Mouse (Mus musculus) kidney, adult 2 months (tissue): ENCODE data around the gene Add3. TPM values are rescaled to one million over a fixed set of nuclear protein-coding genes. Genes with fewer than 3 reads are reported as not detected.

Experiments
- DNase-seq: peaks from one replicate; pipeline ENCODE4 v3.0.0; 2021
- H3K27ac ChIP-seq: fragments of 200-500 bp; 2 replicates; pipeline ENCODE4 v1.5.1; 2012; ENCODE audit warnings: low read depth, low read length, control low read depth, inconsistent platforms; ENCODE audit not compliant: insufficient read depth
- H3K27me3 ChIP-seq: fragments of 200-500 bp; replicated peaks from 2 replicates; pipeline ENCODE4 v1.6.1; 2012; ENCODE audit warnings: mild to moderate bottlenecking, moderate library complexity, low read length, inconsistent platforms; ENCODE audit not compliant: control insufficient read depth, insufficient read depth
- H3K36me3 ChIP-seq: fragments of 200-500 bp; 2 replicates; pipeline ENCODE4 v1.6.1; 2012; ENCODE audit warnings: mild to moderate bottlenecking, moderate library complexity, low read length, inconsistent platforms; ENCODE audit not compliant: control insufficient read depth, insufficient read depth
- H3K4me1 ChIP-seq: fragments of 200-500 bp; 2 replicates; pipeline ENCODE4 v1.6.1; 2011; ENCODE audit warnings: low read length; ENCODE audit not compliant: control insufficient read depth, insufficient read depth
- H3K4me3 ChIP-seq: fragments of 200-500 bp; 2 replicates; pipeline ENCODE4 v1.5.1; 2011; ENCODE audit warnings: mild to moderate bottlenecking, low read depth, low read length, control low read depth; ENCODE audit not compliant: insufficient read depth
- CTCF ChIP-seq: fragments of 200-500 bp; conservative IDR thresholded peaks from 2 replicates; pipeline ENCODE4 v1.5.1; 2011; ENCODE audit warnings: low read depth, mild to moderate bottlenecking, control low read depth, low read length, moderate library complexity, mixed read lengths; ENCODE audit not compliant: insufficient read depth, insufficient read length
- POLR2A ChIP-seq: fragments of 200-500 bp; IDR thresholded peaks from one replicate; pipeline ENCODE4 v1.6.1; 2011; ENCODE audit warnings: low read depth, low read length, control low read depth
- WGBS: fragments of 180-500 bp; shearing (Covaris S2); methylation state at CpG from one replicate; pipeline ENCODE4 v1.1.7; 2018; 5-methylcytosine and 5-hydroxymethylcytosine counted together
- polyA plus RNA-seq: library from polyadenylated mRNA; depleted of rRNA; stranded (reverse); fragments of >200 nt; gene quantifications from 2 replicates; pipeline ENCODE4 v1.2.3, GENCODE M21; 2012

The Add3 gene
- polyA plus RNA-seq, 1 experiment = 61.6 TPM

DNA sequence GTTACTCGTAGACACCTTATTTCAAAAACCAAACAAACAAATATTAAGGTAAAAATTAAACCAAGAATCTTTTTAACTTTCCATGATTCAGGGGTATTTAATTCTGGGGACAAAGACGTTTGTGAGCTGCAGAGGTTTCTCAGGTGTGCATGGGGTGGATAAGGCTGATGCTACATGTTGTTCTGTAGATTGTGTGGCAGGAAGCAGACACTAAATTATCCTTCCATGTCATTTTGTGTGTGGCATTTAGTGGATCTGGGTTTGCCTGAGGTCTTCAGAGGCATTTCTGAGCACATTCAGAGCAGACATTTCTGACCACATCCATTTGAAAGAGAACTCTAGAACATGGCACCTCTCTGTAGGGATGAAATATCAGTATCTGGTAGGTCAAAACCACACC is 52.9 kb downstream of the Add3 start:
- no peak for DNase-seq
- Histone ChIP-seq H3K4me1 (peaks cover 15% of the 10 kb centered on the region), H3K4me3 (no peak overlapping the region), H3K36me3 (no peaks in the 10 kb centered on the region), H3K27me3 (no peaks in the 10 kb centered on the region), H3K27ac (no peak overlapping the region)
- no peak for TF ChIP-seq POLR2A
- TF ChIP-seq CTCF = no peak
- WGBS = 69% methylated on average over 2 of the region's 2 CpGs

DNA sequence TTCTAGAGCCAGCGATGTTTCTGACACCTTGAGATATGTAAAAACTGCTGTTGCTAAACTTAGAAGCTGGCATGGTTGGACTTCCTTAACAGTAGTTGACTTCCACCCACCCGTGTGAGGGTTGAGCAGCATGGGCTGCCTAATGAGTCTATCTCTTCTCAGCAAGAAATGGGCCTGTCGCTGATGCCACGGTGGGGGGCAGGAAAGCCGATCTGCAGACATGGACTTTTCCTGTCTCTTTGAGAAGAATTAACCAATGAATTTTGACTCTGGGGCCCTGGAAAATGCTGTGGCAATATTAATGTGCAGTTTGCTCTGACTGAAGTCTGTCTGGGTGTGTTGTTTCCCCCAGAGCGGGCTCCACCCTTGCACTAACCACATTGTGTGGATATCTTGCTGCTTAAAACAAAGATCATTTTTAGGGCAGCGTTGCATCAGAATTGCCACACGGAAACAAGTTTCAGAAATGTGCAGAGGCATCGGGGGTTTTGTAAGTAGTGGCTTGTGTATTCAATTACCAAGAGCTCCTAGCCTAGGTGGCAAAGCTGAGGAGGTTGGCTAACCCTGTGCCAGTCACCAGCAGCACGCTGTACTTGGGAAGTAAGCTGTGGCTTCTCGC is 53.8 kb downstream of the Add3 start:
- WGBS = 58% methylated on average over 11 of the region's 11 CpGs
- TF ChIP-seq CTCF = no peak
- TF ChIP-seq POLR2A = no peak
- DNase-seq = no peak
- peaks cover 10% of the 10 kb centered on the region for H3K4me1 ChIP-seq
- H3K27me3 ChIP-seq = no peaks in the 10 kb centered on the region
- H3K27ac ChIP-seq = no peak overlapping the region; the same call in none of the 2 replicates
- no peak overlapping the region for H3K4me3 ChIP-seq
- H3K36me3 ChIP-seq = no peaks in the 10 kb centered on the region

DNA sequence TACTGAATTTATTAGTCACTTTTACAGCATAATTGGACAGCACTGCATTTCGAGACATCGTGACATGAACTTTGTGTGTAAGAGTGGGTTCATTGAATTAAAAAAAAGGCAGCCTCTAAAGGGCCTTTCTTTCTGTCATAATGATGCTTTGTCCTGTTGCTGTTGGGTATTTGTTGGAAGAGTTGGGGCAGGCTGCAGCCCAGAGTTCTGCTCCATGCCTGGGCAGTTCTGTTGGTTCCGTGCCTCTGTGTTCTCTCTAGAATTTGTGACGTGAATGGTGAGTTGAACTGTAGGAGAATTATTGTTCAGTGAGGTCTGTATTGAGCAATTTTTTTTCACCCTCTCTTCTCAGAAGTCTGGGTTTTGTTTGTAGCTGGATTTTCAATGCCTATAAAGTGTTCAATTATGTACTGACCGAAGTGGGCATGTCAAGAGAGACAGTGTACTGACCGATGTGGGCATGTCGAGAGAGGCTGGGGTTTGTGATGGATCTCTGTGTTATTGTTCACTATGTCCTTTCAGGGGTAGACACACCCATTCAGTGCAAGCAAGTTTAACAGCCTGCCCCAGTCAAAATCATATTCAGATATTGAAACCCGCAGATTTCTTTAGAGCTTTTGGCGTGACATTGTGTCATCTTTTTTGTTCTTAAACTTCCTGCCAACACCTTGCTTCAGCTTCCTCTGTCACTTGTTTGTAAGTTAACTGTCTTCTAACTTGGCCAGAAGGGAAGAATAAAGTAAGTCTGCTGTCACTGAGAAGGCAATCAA is 54.7 kb downstream of the Add3 start:
- no peak overlapping the region for H3K4me3 ChIP-seq

DNA sequence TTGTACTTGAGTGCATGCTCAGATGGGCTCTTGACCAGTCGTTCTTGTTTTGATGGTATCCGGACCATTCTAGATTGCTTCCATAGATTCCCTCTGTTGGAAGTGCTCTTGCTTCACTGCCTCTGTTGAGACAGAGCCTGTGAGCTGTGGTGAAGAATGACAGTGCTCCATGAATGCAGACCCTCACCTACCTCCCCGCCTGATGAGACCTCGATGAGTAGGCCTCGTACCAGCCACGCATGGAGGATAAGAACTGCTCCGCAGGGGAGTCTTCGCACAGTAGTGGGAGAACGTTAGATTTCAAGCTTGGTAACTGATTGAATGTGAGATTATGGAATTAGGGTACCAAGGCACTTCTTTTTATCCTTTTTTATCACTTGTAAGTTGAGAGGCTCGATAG is 56.7 kb downstream of the Add3 start:
- H3K4me3 ChIP-seq = no peak overlapping the region
- no peak for DNase-seq
- H3K36me3 ChIP-seq = no peaks in the 10 kb centered on the region
- 95% methylated on average over 10 of the region's 10 CpGs for WGBS
- no peak for TF ChIP-seq POLR2A
- no peak for TF ChIP-seq CTCF
- H3K27ac ChIP-seq = no peak overlapping the region
- no peaks in the 10 kb centered on the region for H3K27me3 ChIP-seq
- H3K4me1 ChIP-seq = peaks cover 10% of the 10 kb centered on the region

More for the DNA sequence above, 54.7 kb downstream of the Add3 start:
- peaks cover 10% of the 10 kb centered on the region for H3K4me1 ChIP-seq
- no peaks in the 10 kb centered on the region for H3K27me3 ChIP-seq
- no peak overlapping the region for H3K27ac ChIP-seq
- no peak for TF ChIP-seq POLR2A
- no peak for DNase-seq
- no peaks in the 10 kb centered on the region for H3K36me3 ChIP-seq
- WGBS = 68% methylated on average over 9 of the region's 9 CpGs

DNA sequence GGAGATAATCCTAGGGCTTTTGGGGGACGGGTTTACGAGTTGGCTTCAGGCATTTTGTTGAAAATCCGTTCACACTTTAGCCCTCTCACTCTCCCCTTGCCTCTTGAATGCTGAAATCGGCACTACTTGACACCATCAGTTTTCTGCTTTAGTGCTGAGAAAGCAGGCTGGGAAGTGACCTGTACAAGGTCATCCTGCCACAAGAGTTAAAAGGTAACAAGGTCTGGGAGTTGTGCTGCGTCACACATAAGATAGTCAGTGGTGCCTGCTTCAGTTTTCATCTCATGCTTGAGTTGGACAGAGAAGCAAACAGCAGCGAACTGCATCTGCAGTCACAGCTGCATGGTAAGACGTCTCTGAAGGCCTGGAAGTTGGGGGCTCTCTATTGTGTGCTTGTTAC is 57.5 kb downstream of the Add3 start:
- H3K4me1 ChIP-seq = peaks cover 10% of the 10 kb centered on the region
- DNase-seq = peak; percentile 78
- peak overlapping the region; percentile 51 for H3K27ac ChIP-seq
- 50% methylated on average over 7 of the region's 7 CpGs for WGBS
- no peaks in the 10 kb centered on the region for H3K36me3 ChIP-seq
- no peaks in the 10 kb centered on the region for H3K27me3 ChIP-seq
- TF ChIP-seq POLR2A = no peak
- no peak for TF ChIP-seq CTCF
- H3K4me3 ChIP-seq = peak overlapping the region; percentile 38

DNA sequence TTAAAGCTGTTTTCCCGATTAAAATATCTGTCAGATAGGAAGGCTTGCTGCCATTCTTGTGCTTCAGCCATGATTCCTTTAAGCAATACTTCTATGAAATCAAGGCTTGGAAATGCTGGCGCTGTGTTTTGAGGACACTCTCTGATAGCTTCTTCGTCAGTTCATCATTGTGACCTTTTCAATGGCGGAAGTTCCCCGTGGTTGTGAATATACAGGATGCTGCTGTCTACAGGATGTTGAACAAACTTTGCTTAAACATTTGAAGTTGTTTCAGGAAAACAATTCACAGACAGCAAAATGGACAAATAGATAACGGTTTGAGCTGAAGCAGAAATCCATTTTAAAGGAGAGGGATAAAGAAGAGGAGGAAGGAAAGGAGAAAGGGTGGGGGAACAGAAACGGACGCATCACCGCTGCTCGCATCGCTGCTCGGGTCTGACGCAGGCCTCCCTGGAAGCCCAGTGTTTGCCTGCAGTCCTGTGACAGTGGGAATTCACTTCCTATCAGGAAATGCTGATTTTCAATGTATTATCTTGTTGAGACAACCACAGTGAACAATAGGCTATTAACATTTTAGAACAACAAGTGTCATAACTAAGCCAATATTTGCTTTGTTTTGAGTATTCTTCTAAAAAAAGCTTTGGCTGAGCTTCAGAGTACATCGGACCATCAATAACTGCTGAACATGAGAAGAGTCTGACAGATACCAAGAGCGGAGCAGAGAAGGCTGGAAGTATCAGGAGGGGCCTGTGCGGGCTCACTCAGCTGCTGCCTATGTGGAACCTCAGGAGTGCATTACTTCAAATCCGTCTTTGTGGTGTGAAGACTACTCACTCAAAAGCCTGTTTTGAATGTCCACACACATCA is 58.7 kb downstream of the Add3 start:
- WGBS = 55% methylated on average over 17 of the region's 17 CpGs

More for the DNA sequence above, 58.7 kb downstream of the Add3 start:
- Histone ChIP-seq H3K27ac (peak overlapping the region; percentile 72), H3K4me1 (peaks cover 9% of the 10 kb centered on the region), H3K36me3 (no peaks in the 10 kb centered on the region), H3K27me3 (no peaks in the 10 kb centered on the region), H3K4me3 (peak overlapping the region; percentile 27; the same call in 1 of the 2 replicates)
- TF ChIP-seq CTCF (no peak), POLR2A (no peak)
- DNase-seq = peak; percentile 65
